Mouse (Mus musculus): Measurements from ENCODE around the gene Lilra6. TPM values are rescaled to one million over a fixed set of nuclear protein-coding genes. Genes with fewer than 3 reads are reported as not detected.

Gene Lilra6
- not detected for polyA plus RNA-seq (2017; shearing (Covaris generic))

GRCm38 (mm10) chr7:3915387-3915786 lies at the start of gene Lilra6:
Gene Lilra6, minus strand, starts transcription at chr7:3915503.

DNA sequence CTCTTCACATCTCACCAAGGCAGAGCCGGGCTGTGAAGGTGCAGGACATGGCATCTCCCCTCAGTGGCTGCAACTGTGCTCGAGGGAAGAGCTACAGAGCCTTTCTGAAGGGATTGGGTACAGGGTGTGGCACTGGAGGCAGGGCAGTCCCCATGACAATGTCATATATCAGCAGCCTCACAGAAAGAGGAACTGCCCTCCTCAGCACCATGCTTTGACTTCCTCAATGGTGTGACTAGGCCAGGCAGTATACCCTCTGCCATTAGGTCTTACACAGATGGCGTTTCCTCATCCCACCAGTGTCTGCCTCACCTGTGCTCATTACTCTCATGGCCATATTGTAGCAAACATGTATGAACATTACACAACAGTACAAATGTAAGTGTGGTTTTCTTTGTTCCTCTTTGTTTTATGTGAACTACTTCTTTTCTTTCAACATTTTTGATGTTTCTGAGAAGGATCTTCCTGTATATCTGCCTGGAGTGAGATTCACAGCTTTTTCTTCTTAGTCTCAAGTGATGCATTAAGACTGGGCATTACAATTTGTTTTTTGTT lies 17.2 kb downstream of the Lilra6 start, which contains the start of gene Gm14548:
Gm14548 (minus strand) TSS at position 85 of the 555 bp plus-strand sequence.

Other genes with a start within 250 kb of the Lilra6 start
- 28.2 TPM for gene Leng1, start 249.7 kb downstream of the Lilra6 start, polyA plus RNA-seq (2017; shearing (Covaris generic))
- gene Tmc4, start 237.9 kb downstream of the Lilra6 start, polyA plus RNA-seq (2017; shearing (Covaris generic)), result 4.5 TPM
- 23.0 TPM for gene Tsen34, start 222.6 kb downstream of the Lilra6 start, polyA plus RNA-seq (2017; shearing (Covaris generic))
- gene Mboat7, start 222.0 kb downstream of the Lilra6 start, polyA plus RNA-seq (2017; shearing (Covaris generic)), result 86.5 TPM
- gene Rps9, start 211.5 kb downstream of the Lilra6 start, polyA plus RNA-seq (2017; shearing (Covaris generic)), result 2,509 TPM
- gene Pirb, start 195.1 kb downstream of the Lilra6 start, polyA plus RNA-seq (2017; shearing (Covaris generic)), result 0.12 TPM
- not detected for gene Gm15448, start 89.8 kb downstream of the Lilra6 start, polyA plus RNA-seq (2017; shearing (Covaris generic))
- gene Pira2, start 70.5 kb downstream of the Lilra6 start, polyA plus RNA-seq (2017; shearing (Covaris generic)), result not detected
- not detected for gene Gm14548, start 17.4 kb downstream of the Lilra6 start, polyA plus RNA-seq (2017; shearing (Covaris generic))
- gene Lair1, start 147.7 kb upstream of the Lilra6 start, polyA plus RNA-seq (2017; shearing (Covaris generic)), result 11.3 TPM
- 0.39 TPM for gene Ttyh1, start 203.9 kb upstream of the Lilra6 start, polyA plus RNA-seq (2017; shearing (Covaris generic))
- gene Leng8, start 221.5 kb upstream of the Lilra6 start, polyA plus RNA-seq (2017; shearing (Covaris generic)), result 164 TPM
- gene Leng9, start 234.9 kb upstream of the Lilra6 start, polyA plus RNA-seq (2017; shearing (Covaris generic)), result 12.2 TPM
- gene Cdc42ep5, start 249.4 kb upstream of the Lilra6 start, polyA plus RNA-seq (2017; shearing (Covaris generic)), result not detected